Mouse (Mus musculus): Measurements from ENCODE around the gene Spg7.
"Not testable (repeated sequence)": the region's sequence is repeated elsewhere in the genome, so short reads cannot be mapped to it uniquely, and the experiment has no call there.

Spg7 gene

DNA sequence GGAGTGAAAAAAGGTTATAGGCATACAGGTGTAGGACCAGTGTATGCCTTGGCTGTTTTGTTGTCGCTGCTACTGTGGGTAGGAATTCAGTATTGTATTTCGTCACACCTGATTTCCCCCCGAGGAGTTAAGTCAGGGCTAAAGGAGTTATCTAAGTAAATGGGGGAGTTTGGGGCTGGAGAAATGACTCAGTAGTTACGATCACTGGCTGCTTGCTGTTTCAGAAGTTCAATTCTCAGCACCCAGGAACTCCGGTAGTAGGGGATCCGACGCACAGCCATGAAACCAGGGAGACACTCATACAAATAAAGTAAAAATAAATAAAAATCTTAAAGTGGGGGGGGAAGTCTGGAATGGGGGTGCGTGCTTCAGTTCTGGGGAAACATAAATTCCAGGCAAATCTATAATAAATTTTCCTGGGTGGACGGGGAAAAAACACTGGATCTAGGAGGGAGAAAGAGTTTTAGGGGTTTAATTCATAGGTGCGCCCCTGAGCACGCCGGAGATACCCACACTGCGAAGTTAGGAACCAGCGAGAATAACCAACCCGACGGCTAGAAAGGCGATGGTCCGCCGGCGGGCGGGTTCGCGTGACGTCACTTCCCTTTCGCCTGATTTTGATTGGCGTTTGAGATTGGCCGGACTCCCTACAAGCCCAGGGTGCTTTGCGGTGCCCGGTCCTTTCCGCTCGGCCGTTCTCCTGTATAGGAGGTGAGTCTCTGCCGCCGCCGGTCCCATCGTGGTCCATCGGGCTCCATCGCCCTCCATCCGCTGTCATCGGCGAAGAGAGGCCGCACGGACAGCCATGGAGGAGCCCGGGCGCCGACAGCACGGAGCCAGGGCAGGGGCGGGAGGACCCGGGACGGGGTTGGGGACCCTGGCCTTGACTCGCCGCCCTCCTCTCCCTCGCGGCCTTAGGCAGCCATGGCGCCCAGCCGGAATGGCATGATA, 39.3 kb downstream of the Spg7 start, which contains the start of gene Rpl13:
Gene Rpl13, plus strand, starts transcription at position 616 of the 951 bp plus-strand sequence.
- peak; percentile 96 for DNase-seq

- not testable (repeated sequence) for DNase-seq
Measured at GRCm38 (mm10) chr8:123102855-123103254, 40.1 kb downstream of the Spg7 start.

GRCm38 (mm10) chr8:123103285-123103684, 40.5 kb downstream of the Spg7 start:
- no peak for DNase-seq

DNA sequence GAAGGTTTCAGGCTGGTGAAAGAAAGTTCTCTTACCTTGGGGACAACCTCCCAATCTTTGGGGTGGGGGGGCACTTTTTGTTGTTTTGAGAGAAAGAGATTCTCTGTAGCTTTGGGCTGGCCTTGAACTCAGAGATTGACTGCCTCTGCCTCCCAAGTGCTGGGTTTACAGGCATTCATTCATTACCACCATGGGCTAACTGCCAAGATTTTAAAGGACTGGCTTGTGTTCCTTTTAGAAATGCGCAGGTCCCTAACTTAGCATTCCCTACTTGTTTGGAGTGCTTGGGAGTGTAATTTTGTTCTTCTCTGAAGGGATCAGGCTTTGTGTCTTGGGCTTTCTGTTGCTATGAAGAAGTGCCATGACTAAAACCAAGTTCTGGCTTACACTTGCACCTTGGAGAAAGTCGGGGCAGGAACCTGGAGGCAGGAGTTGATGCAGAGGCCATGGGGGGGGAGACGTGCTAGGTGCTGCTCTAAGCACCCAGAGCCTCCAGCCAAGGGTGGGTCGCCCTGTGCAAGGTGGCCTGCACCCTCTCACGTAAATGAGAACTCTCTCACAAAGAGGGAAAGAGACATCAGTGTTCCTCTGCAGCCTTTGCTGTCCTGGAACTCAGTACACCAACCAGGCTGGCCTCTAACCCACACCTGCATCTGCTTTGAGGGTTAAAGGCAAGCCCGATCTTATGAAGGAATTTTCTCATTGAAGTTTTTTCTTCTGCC, 41.5 kb downstream of the Spg7 start:
- no peak for DNase-seq

DNA sequence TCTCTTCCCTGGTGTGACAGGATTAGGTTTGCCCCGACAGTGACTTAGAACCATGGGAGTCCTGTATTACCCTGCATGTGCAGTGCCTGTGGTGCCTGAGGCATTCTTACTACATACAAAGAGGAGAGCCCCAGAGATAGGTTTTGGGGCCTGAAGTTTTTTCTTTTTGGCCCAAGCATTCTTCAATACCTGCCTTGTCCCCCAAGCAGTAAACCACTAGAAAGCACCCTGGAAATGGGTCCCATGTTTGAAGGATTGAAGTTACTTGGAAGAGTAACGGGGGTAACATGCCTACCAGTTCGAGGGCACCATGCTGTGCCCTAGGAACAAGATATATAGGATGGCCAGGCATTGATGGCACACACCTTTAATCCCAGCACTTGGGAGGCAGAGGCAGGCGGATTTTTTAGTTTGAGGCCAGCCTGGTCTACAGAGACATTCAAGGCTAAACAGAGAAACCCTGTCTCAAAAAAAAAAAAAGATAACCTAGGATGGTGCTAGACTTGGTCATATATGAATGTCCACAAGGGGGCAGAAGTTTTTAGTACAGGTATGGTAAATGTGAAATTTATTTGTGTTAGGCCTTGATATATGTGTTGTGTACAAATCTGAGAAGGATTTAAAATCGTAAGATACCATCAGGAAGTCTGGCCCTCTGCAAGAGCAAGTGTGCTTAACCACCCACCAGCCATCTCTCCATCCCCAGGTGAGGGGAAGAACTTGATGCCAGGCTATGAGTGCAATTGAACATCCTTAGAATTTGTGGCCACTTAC, 43.0 kb downstream of the Spg7 start:
- DNase-seq: no peak

DNA sequence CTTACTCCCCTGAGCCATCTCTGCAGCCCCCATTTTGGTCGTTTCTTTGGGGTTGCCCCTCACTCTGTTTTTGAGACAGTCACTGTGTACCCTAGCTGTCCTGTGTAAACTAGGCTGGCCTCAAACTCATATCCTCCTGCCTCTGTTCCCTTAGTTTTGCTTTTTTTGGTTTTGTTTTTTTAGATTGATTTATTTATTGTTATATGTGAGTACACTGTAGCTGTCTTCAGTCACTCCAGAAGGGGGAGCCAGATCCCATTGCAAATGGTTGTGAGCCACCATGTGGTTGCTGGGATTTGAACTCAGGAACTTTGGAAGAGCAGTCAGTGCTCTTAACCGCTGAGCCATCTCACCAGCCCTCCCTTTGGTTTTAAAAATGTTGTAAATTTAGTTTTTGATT, 43.8 kb downstream of the Spg7 start:
- DNase-seq: no peak

- DNase-seq: no peak
Measured at GRCm38 (mm10) chr8:123108010-123108409, 45.3 kb downstream of the Spg7 start.

- no peak for DNase-seq
Measured at GRCm38 (mm10) chr8:123108953-123109352, 46.2 kb downstream of the Spg7 start.

DNA sequence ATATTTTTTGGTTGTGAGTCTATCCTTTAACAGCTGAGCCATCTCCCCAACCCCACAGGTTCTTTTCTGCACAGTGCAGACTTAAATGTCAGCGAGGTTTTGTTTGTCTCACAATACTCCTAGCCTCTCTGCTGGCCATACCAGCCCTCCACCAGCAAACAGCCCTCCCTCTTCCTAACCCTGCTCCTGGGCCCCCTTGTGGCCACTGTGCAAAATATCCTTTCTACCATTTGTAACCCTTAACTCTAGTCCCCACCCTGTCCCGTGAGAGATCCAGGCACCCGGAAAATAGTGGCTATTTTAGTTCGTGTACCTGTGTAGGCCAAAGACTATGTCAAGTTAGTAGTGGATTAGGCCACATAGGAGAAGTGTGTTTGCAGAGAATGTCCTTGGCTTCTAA, 47.9 kb downstream of the Spg7 start:
- no peak for DNase-seq

GRCm38 (mm10) chr8:123112892-123113291, 50.1 kb downstream of the Spg7 start:
- DNase-seq: no peak

- DNase-seq: no peak
Measured at GRCm38 (mm10) chr8:123113908-123114469, 51.2 kb downstream of the Spg7 start.

DNA sequence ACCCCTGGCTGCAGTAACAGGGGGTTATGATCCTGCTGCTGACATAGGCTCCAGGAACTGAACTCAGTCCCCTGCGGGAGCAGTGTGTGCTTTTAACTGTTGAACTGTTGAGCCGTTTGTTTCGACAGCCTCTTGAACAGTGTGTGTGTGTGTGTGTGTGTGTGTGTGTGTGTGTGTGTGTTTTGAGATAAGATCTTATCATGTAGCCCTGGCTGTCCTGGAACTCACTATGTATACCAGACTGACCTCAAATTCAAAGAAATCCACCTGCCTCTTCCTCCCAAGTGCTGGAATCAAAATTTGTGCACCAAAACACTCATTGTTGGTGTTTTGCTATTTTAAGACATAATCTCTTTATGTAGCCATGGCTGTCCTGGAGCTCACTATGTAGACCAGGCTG, 51.9 kb downstream of the Spg7 start:
- DNase-seq: no peak

GRCm38 (mm10) chr8:123117127-123117731, 54.5 kb downstream of the Spg7 start, which contains the start of gene Cpne7:
Cpne7 (plus strand) TSS chr8:123117374.
- DNase-seq: no peak

- no peak for DNase-seq
Measured at GRCm38 (mm10) chr8:123117744-123118143, 55.0 kb downstream of the Spg7 start.

GRCm38 (mm10) chr8:123122059-123122458, 59.3 kb downstream of the Spg7 start:
- DNase-seq: no peak

- no peak for DNase-seq
Measured at GRCm38 (mm10) chr8:123122670-123123069, 59.9 kb downstream of the Spg7 start.

DNA sequence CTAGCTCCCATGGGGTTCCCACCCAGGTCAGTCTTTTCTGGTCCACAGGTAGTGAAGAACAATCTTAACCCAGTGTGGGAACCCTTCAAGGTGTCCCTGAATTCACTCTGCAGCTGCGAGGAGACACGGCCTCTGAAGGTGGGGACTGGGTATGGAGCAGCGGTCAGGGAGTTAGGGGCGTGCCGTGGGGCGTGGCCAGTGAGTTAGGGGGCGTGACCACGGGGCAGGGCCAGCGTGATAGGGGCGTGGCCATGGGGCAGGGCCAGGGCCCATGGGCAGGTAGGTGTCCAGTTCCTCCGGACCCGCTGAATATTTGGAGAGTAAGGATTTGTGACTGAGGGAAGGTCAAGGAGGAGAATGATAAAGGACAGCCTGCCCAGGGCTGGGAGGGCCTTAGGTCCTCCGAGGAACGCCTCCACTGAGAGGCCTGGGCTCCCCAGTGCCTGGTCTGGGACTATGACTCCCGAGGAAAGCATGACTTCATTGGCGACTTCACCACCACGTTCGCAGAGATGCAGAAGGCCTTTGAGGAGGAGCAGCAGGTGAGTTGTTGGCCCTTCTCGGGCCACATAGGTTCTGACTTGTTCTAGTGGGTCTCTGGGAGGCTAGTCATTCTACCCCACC, 63.6 kb downstream of the Spg7 start:
- DNase-seq: no peak

GRCm38 (mm10) chr8:123131041-123131440, 68.3 kb downstream of the Spg7 start:
- no peak for DNase-seq

GRCm38 (mm10) chr8:123132953-123133352, 70.2 kb downstream of the Spg7 start:
- DNase-seq: no peak

GRCm38 (mm10) chr8:123134149-123134713, 71.5 kb downstream of the Spg7 start:
- DNase-seq: no peak

- DNase-seq: no peak
Measured at GRCm38 (mm10) chr8:123135406-123135805, 72.7 kb downstream of the Spg7 start.
